Mouse (Mus musculus) C2C12 (cell line): ENCODE measurements around the gene Sept9.

Source experiments
- CEBPB ChIP-seq: IDR thresholded peaks from one replicate; pipeline ENCODE4 v1.6.1; 2011; ENCODE audit warnings: low read depth, mild to moderate bottlenecking, control low read depth, moderate library complexity
- CTCF ChIP-seq: IDR thresholded peaks from one replicate; pipeline ENCODE4 v1.5.1; 2011; ENCODE audit not compliant: control insufficient read depth, insufficient read depth, insufficient read length
- MYOG ChIP-seq: IDR thresholded peaks from one replicate; pipeline ENCODE4 v1.6.1; 2011; ENCODE audit not compliant: control insufficient read depth, insufficient read length; ENCODE audit errors: extremely low read depth
- USF1 ChIP-seq: IDR thresholded peaks from one replicate; pipeline ENCODE4 v1.6.1; 2011; ENCODE audit warnings: low read depth, mild to moderate bottlenecking, control low read depth, moderate library complexity

- TF ChIP-seq CTCF (no peak), USF1 (no peak), CEBPB (no peak), MYOG (no peak)
Measured at GRCm38 (mm10) chr11:117313446-117313845, 114.0 kb downstream of the Sept9 start.
